Mouse (Mus musculus): ENCODE results near the gene Cmc1.
A peak's percentile ranks its signal among the peaks of the same experiment; 100 is the strongest.
"Not testable (repeated sequence)": the region's sequence is repeated elsewhere in the genome, so short reads cannot be mapped to it uniquely, and the experiment has no call there.

Gene Cmc1

GRCm38 (mm10) chr9:118149407-118150402, at the start of gene Cmc1:
TSS of gene Cmc1 (minus strand) at chr9:118150177.
- DNase-seq = peak; percentile 98

- no peak for DNase-seq
Observed at GRCm38 (mm10) chr9:118198557-118198956, 48.6 kb upstream of the Cmc1 start.

- no peak for DNase-seq
Observed at GRCm38 (mm10) chr9:118196661-118197390, 46.8 kb upstream of the Cmc1 start.

- DNase-seq = no peak
Observed at GRCm38 (mm10) chr9:118193263-118193662, 43.3 kb upstream of the Cmc1 start.

GRCm38 (mm10) chr9:118191276-118191675, 41.3 kb upstream of the Cmc1 start:
- no peak for DNase-seq

- no peak for DNase-seq
Observed at GRCm38 (mm10) chr9:118188374-118188773, 38.4 kb upstream of the Cmc1 start.

GRCm38 (mm10) chr9:118187420-118187819, 37.4 kb upstream of the Cmc1 start:
- DNase-seq = no peak

GRCm38 (mm10) chr9:118186776-118187175, 36.8 kb upstream of the Cmc1 start:
- DNase-seq = no peak

- no peak for DNase-seq
Observed at GRCm38 (mm10) chr9:118179136-118180025, 29.4 kb upstream of the Cmc1 start.

- DNase-seq = no peak
Observed at GRCm38 (mm10) chr9:118176687-118177086, 26.7 kb upstream of the Cmc1 start.

- DNase-seq = no peak
Observed at GRCm38 (mm10) chr9:118175411-118175810, 25.4 kb upstream of the Cmc1 start.

GRCm38 (mm10) chr9:118173086-118173485, 23.1 kb upstream of the Cmc1 start:
- DNase-seq = no peak

- DNase-seq = peak; percentile 11 to 37
Observed at GRCm38 (mm10) chr9:118168544-118168943, 18.6 kb upstream of the Cmc1 start.

- DNase-seq = no peak
Observed at GRCm38 (mm10) chr9:118167606-118168005, 17.6 kb upstream of the Cmc1 start.

- peak; percentile 12 to 41 for DNase-seq
Observed at GRCm38 (mm10) chr9:118161536-118161935, 11.6 kb upstream of the Cmc1 start.

GRCm38 (mm10) chr9:118159936-118160335, 10.0 kb upstream of the Cmc1 start:
- DNase-seq = no peak

- DNase-seq = no peak
Observed at GRCm38 (mm10) chr9:118158201-118158600, 8.2 kb upstream of the Cmc1 start.

- no peak for DNase-seq
Observed at GRCm38 (mm10) chr9:118157234-118157633, 7.3 kb upstream of the Cmc1 start.

- no peak for DNase-seq
Observed at GRCm38 (mm10) chr9:118154666-118155065, 4.7 kb upstream of the Cmc1 start.

GRCm38 (mm10) chr9:118151221-118151507, 1.2 kb upstream of the Cmc1 start:
- no peak for DNase-seq

- DNase-seq = no peak
Observed at GRCm38 (mm10) chr9:118150429-118151220, 648 bp upstream of the Cmc1 start.

- not testable (repeated sequence) for DNase-seq
Observed at GRCm38 (mm10) chr9:118140356-118140755, 9.6 kb downstream of the Cmc1 start.
